Mouse (Mus musculus): Measurements from ENCODE around the gene Rpgr. TPM values are rescaled to one million over a fixed set of nuclear protein-coding genes. Genes with fewer than 3 reads are reported as not detected.

Rpgr gene
- polyA plus RNA-seq, 1 experiment: not detected

DNA sequence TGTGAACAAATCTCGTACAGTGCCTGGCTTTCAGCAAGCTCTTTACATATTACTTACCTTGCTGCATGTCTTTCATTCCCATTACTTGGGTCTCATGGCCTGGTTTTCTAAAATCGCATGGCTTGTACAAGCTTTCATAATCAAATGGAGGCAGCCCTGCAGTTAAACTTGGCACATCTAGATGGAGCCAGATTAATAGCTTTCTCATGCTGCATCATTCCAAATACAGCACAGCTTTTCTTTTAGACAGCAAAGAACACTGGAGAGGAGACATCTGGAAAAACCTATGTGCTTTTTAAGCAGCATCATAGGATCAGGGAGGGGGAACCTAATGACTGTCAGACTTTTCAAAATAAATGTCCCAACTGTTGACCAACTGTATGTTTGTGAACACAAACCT is 16.3 kb upstream of the Rpgr start:
- Histone ChIP-seq H3K4me1 (ENCODE audit: control insufficient read depth, insufficient read depth, low read length) (no peaks in the 10 kb centered on the region), H3K4me3 (replicated peaks; ENCODE audit: control insufficient read depth, low read depth, low read length) (no peak overlapping the region), H3K27ac (ENCODE audit: control insufficient read depth, insufficient read depth, low read depth, low read length, poor library complexity) (no peak overlapping the region)
- WGBS: 59% methylated on average over 2 of the region's 2 CpGs
- no peak for TF ChIP-seq POLR2A (IDR thresholded peaks at IDR 0.05; ENCODE audit: borderline replicate concordance, control insufficient read depth, low read depth, low read length)
- no peak for TF ChIP-seq CTCF (IDR thresholded peaks at IDR 0.05; ENCODE audit: control insufficient read depth, insufficient read depth, low read length)

DNA sequence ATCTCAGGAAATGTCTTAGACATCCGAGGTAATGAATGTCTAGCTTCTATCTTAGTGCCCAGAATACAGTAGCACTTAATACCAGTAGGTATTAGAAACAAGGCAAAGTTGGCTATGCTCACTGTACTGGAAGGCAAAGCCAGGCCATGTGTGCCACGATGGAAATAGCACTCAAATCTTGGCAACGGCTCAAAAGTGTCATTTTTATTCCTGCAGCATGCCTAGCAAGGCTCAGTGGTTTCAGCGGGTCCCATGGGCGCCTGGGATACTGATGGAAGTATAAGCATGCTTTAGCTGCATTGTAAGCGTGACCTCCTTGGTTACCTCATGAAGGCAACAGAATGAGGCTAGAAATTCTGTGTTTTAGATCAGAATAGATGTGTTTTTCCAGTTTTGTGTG is 2.6 kb upstream of the Rpgr start:
- H3K27ac ChIP-seq (ENCODE audit: control insufficient read depth, insufficient read depth, low read depth, low read length, poor library complexity): no peak overlapping the region
- WGBS: 75% methylated on average over 6 of the region's 6 CpGs
- no peak for TF ChIP-seq CTCF (IDR thresholded peaks at IDR 0.05; ENCODE audit: control insufficient read depth, insufficient read depth, low read length)
- no peak for TF ChIP-seq POLR2A (IDR thresholded peaks at IDR 0.05; ENCODE audit: borderline replicate concordance, control insufficient read depth, low read depth, low read length)
- no peaks in the 10 kb centered on the region for H3K4me1 ChIP-seq (ENCODE audit: control insufficient read depth, insufficient read depth, low read length)
- H3K4me3 ChIP-seq (replicated peaks; ENCODE audit: control insufficient read depth, low read depth, low read length): no peak overlapping the region

DNA sequence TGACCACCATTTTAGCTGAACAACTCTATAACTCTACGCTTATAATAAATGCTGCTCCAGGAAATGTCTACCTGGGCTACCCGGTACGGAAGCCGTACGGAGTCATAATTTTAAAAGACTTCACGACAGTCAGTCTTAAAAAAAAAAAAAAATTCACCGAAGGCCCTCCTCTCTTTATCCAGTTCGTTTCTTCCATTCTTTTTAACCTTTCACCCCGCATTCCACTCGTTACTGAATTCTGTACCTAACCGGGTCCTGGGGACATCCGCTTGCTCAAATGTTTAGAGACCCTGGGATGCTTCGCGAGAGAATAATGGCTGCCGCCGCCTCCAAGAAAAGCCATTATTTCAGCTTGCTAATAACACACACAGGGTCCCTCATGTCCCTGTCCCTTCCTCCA is 748 bp downstream of the Rpgr start:
- no peaks in the 10 kb centered on the region for H3K4me1 ChIP-seq (ENCODE audit: control insufficient read depth, insufficient read depth, low read length)
- H3K4me3 ChIP-seq (replicated peaks; ENCODE audit: control insufficient read depth, low read depth, low read length): peak overlapping the region; percentile 80
- WGBS: 15% methylated on average over 16 of the region's 16 CpGs
- peak overlapping the region; percentile 43; the same call in 1 of the 2 replicates for H3K27ac ChIP-seq (ENCODE audit: control insufficient read depth, insufficient read depth, low read depth, low read length, poor library complexity)
- TF ChIP-seq CTCF (IDR thresholded peaks at IDR 0.05; ENCODE audit: control insufficient read depth, insufficient read depth, low read length): no peak

- 67% methylated on average over 5 of the region's 5 CpGs for WGBS
- H3K4me1 ChIP-seq (ENCODE audit: control insufficient read depth, insufficient read depth, low read length): no peaks in the 10 kb centered on the region
- no peak overlapping the region for H3K4me3 ChIP-seq (replicated peaks; ENCODE audit: control insufficient read depth, low read depth, low read length)
- no peak for TF ChIP-seq POLR2A (IDR thresholded peaks at IDR 0.05; ENCODE audit: borderline replicate concordance, control insufficient read depth, low read depth, low read length)
- TF ChIP-seq CTCF (IDR thresholded peaks at IDR 0.05; ENCODE audit: control insufficient read depth, insufficient read depth, low read length): no peak
- no peak overlapping the region for H3K27ac ChIP-seq (ENCODE audit: control insufficient read depth, insufficient read depth, low read depth, low read length, poor library complexity)
Measured at GRCm38 (mm10) chrX:10205937-10206336, 10.8 kb downstream of the Rpgr start.

GRCm38 (mm10) chrX:10201289-10201688 is 15.4 kb downstream of the Rpgr start:
- H3K27ac ChIP-seq (ENCODE audit: control insufficient read depth, insufficient read depth, low read depth, low read length, poor library complexity): no peak overlapping the region
- 26% methylated on average over 2 of the region's 2 CpGs for WGBS
- TF ChIP-seq CTCF (IDR thresholded peaks at IDR 0.05; ENCODE audit: control insufficient read depth, insufficient read depth, low read length): no peak
- no peak for TF ChIP-seq POLR2A (IDR thresholded peaks at IDR 0.05; ENCODE audit: borderline replicate concordance, control insufficient read depth, low read depth, low read length)
- H3K4me1 ChIP-seq (ENCODE audit: control insufficient read depth, insufficient read depth, low read length): no peaks in the 10 kb centered on the region
- no peak overlapping the region for H3K4me3 ChIP-seq (replicated peaks; ENCODE audit: control insufficient read depth, low read depth, low read length)

DNA sequence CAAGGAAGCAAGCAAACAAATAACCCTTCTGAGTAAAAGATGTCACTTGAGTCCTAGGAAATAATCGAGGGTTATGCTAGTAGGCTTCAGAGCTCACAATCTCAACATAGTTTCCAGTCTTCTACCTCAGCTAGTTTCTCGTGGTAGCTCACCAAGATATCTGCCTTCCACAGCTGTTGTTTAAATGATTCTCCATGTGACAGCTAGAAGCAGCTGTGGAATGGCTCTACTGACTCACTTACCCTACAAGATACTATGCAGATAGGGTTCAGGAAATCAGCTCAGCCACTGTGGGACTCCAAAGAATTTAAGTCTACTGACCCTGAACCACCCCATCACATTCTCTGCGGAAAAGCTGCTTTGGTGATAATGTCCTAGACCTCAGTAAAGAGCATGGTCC is 64.3 kb downstream of the Rpgr start:
- no peak overlapping the region for H3K27ac ChIP-seq (ENCODE audit: control insufficient read depth, insufficient read depth, low read depth, low read length, poor library complexity)
- no peaks in the 10 kb centered on the region for H3K4me1 ChIP-seq (ENCODE audit: control insufficient read depth, insufficient read depth, low read length)
- WGBS: 72% methylated on average over 3 of the region's 3 CpGs
- H3K4me3 ChIP-seq (replicated peaks; ENCODE audit: control insufficient read depth, low read depth, low read length): no peak overlapping the region
- TF ChIP-seq CTCF (IDR thresholded peaks at IDR 0.05; ENCODE audit: control insufficient read depth, insufficient read depth, low read length) (no peak), POLR2A (IDR thresholded peaks at IDR 0.05; ENCODE audit: borderline replicate concordance, control insufficient read depth, low read depth, low read length) (no peak)

DNA sequence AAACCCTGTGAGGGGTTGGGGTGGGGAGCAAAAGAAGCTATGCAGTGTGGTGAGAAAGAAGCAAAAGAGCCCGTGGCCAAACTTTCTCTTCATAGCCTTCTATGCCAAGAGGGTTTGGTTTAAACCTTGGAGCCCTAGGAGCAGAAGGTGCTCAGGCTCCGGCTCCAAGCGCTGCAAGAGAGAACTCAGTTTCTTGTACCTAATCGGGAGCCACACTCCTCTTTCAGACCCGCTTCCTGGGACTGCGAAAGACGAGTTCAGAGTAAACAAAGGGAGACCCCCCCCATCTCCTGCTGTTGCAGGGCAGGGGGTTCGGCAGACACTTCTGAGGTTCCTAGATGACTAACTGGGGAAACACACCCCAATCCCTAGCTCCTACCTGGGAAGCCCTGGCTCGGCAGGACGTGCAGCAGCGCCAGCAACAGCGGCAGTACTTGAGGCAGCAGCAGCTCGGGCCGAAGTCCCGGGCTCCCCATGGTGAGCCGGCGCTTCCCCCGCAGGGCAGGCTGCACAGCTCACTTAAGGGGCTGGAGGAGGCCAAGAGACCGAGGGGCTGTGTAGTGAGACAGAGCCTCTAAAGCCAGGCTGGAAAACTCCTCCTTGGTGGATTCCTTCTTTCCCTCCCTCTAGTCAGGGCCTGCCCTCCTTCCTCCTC is 99.5 kb downstream of the Rpgr start, which contains the start of gene Srpx:
Gene Srpx, minus strand, starts transcription at position 645 of the 655 bp plus-strand sequence.
- 10% methylated on average over 19 of the region's 19 CpGs for WGBS
- Histone ChIP-seq H3K27ac (ENCODE audit: control insufficient read depth, insufficient read depth, low read depth, low read length, poor library complexity) (no peak within 1 kb of the TSS), H3K4me1 (ENCODE audit: control insufficient read depth, insufficient read depth, low read length) (no peaks in the 10 kb centered on the region), H3K4me3 (replicated peaks; ENCODE audit: control insufficient read depth, low read depth, low read length) (no peak within 1 kb of the TSS)
- TF ChIP-seq POLR2A (IDR thresholded peaks at IDR 0.05; ENCODE audit: borderline replicate concordance, control insufficient read depth, low read depth, low read length): no peak
- no peak for TF ChIP-seq CTCF (IDR thresholded peaks at IDR 0.05; ENCODE audit: control insufficient read depth, insufficient read depth, low read length)

- Histone ChIP-seq H3K4me3 (replicated peaks; ENCODE audit: control insufficient read depth, low read depth, low read length) (no peak overlapping the region), H3K27ac (ENCODE audit: control insufficient read depth, insufficient read depth, low read depth, low read length, poor library complexity) (no peak overlapping the region), H3K4me1 (ENCODE audit: control insufficient read depth, insufficient read depth, low read length) (no peaks in the 10 kb centered on the region)
- TF ChIP-seq CTCF (IDR thresholded peaks at IDR 0.05; ENCODE audit: control insufficient read depth, insufficient read depth, low read length) (no peak), POLR2A (IDR thresholded peaks at IDR 0.05; ENCODE audit: borderline replicate concordance, control insufficient read depth, low read depth, low read length) (no peak)
- 48% methylated on average over 3 of the region's 3 CpGs for WGBS
Measured at GRCm38 (mm10) chrX:10115780-10116179, 100.9 kb downstream of the Rpgr start.

DNA sequence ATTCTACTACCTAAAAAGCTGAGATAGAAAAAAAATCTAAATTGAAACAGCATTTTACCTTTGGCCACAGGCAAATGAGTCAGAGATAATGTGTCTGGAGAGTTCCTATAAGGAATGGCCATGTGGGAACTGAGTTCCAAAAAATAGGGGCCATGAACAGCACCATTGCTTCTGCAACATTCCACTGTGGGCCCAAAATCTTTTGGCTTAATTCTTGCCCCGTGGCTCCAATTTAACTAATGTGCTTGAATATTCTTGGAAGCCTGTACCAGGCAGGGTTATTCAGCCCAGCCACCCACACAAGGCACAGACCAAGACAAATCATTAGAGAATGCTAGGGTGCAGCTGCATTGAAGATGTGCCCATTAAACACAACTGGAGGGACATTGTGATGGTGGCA is 106.0 kb downstream of the Rpgr start:
- no peak for TF ChIP-seq POLR2A (IDR thresholded peaks at IDR 0.05; ENCODE audit: borderline replicate concordance, control insufficient read depth, low read depth, low read length)
- no peak for TF ChIP-seq CTCF (IDR thresholded peaks at IDR 0.05; ENCODE audit: control insufficient read depth, insufficient read depth, low read length)
- no peak overlapping the region for H3K4me3 ChIP-seq (replicated peaks; ENCODE audit: control insufficient read depth, low read depth, low read length)
- WGBS: 75% methylated on average over 1 of the region's 1 CpGs
- no peak overlapping the region for H3K27ac ChIP-seq (ENCODE audit: control insufficient read depth, insufficient read depth, low read depth, low read length, poor library complexity)
- no peaks in the 10 kb centered on the region for H3K4me1 ChIP-seq (ENCODE audit: control insufficient read depth, insufficient read depth, low read length)

Measured in bone marrow, adult 2 months (tissue).